Mouse (Mus musculus) cerebral cortex, adult 2 months (tissue): ENCODE measurements around the gene Naip2.

Source experiments
- WGBS: fragments of 180-500 bp; shearing (Covaris S2); methylation state at CpG from one replicate; pipeline ENCODE4 v1.1.7; 2018; 5-methylcytosine and 5-hydroxymethylcytosine counted together

Naip2 gene

GRCm38 (mm10) chr13:100103052-100103658 lies 98.7 kb downstream of the Naip2 start:
- 2% methylated on average over 15 of the region's 15 CpGs for WGBS

- 83% methylated on average over 6 of the region's 6 CpGs for WGBS
Measured at GRCm38 (mm10) chr13:100098808-100099207, 103.1 kb downstream of the Naip2 start.
